32 mouse cellular contexts compared by ENCODE assay signal in the genomic region with DNA sequence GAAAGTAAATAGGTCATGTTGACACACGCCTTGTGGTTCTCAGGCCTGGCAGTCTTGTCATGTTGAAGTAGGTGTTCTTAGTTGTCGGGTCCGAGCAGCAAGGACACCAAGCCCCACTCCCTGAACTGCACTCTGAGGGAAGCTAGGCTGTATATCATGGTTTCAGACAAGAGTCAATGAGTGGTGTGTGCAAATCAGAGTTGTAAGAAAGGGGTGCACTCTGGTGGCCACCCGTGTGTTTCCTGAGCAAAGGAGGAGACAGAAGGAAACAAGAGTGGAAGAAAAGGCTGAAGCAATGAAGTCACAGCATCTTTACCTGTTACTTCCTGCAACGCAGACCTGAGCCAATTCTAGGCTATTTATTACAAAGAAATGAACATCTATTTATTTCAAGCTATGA.
"Had no signal": no experiment of that assay in that cellular context is flagged by ENCODE, and none has a peak within 500 bp of the region (broad histone marks: within the 10 kb centered on the region; RNA-seq: fewer than 3 reads in every experiment).

No protein-coding gene starts in this region.

- ATAC-seq: liver, embryonic 12.5 days; liver, postnatal 0 days; lung, postnatal 0 days; midbrain, embryonic 13.5 days; midbrain, embryonic 15.5 days; midbrain, embryonic 16.5 days had no signal

- H3K36me3 ChIP-seq: limb, embryonic 10.5 days; limb, embryonic 12.5 days; limb, embryonic 13.5 days; limb, embryonic 15.5 days; liver, embryonic 12.5 days; liver, embryonic 13.5 days; liver, embryonic 15.5 days; lung, embryonic 15.5 days; midbrain, embryonic 10.5 days; midbrain, embryonic 12.5 days; midbrain, embryonic 13.5 days; midbrain, embryonic 15.5 days had no signal

- H3K9me3 ChIP-seq: limb, embryonic 10.5 days; limb, embryonic 12.5 days; limb, embryonic 13.5 days; limb, embryonic 15.5 days; liver, embryonic 12.5 days; liver, embryonic 13.5 days; liver, embryonic 15.5 days; lung, embryonic 15.5 days; midbrain, embryonic 10.5 days; midbrain, embryonic 12.5 days; midbrain, embryonic 13.5 days; midbrain, embryonic 15.5 days had no signal

- H3K27ac ChIP-seq: left cerebral cortex, adult 2 months; limb, embryonic 10.5 days; limb, embryonic 12.5 days; limb, embryonic 13.5 days; limb, embryonic 15.5 days; liver, embryonic 12.5 days; liver, embryonic 13.5 days; liver, embryonic 14.5 days; liver, embryonic 15.5 days; lung, embryonic 15.5 days; macrophage; midbrain, embryonic 10.5 days; midbrain, embryonic 12.5 days; midbrain, embryonic 13.5 days; midbrain, embryonic 15.5 days had no signal

- H3K4me1 ChIP-seq: limb, embryonic 10.5 days; limb, embryonic 12.5 days; limb, embryonic 13.5 days; limb, embryonic 15.5 days; liver, embryonic 12.5 days; liver, embryonic 13.5 days; liver, embryonic 15.5 days; lung, embryonic 15.5 days; megakaryocyte, embryonic 14.5 days; midbrain, embryonic 10.5 days; midbrain, embryonic 12.5 days; midbrain, embryonic 13.5 days; midbrain, embryonic 15.5 days had no signal

- H3K9ac ChIP-seq: limb, embryonic 12.5 days; limb, embryonic 13.5 days; limb, embryonic 15.5 days; liver, embryonic 12.5 days; liver, embryonic 13.5 days; liver, embryonic 14.5 days; liver, embryonic 15.5 days; liver, postnatal 0 days; lung, embryonic 14.5 days; lung, embryonic 15.5 days; midbrain, embryonic 12.5 days; midbrain, embryonic 13.5 days; midbrain, embryonic 15.5 days had no signal

- H3K27me3 ChIP-seq: limb, embryonic 12.5 days; limb, embryonic 13.5 days; limb, embryonic 15.5 days; liver, embryonic 12.5 days; liver, embryonic 13.5 days; liver, embryonic 15.5 days; lung, embryonic 15.5 days; megakaryocyte, embryonic 14.5 days; midbrain, embryonic 12.5 days; midbrain, embryonic 13.5 days; midbrain, embryonic 15.5 days had no signal

- H3K4me3 ChIP-seq: left cerebral cortex, adult 2 months; limb, embryonic 10.5 days; limb, embryonic 12.5 days; limb, embryonic 13.5 days; limb, embryonic 15.5 days; liver, embryonic 12.5 days; liver, embryonic 13.5 days; liver, embryonic 15.5 days; lung, embryonic 15.5 days; megakaryocyte, embryonic 14.5 days; midbrain, embryonic 10.5 days; midbrain, embryonic 12.5 days; midbrain, embryonic 13.5 days; midbrain, embryonic 15.5 days; myocyte had no signal

- DNase-seq: left cerebral cortex, postnatal 4 days; liver; liver, embryonic 13.5 days; liver, postnatal 0 days; lung, adult 18-20 months; lung, adult 2 months; lung, embryonic 14.5 days; lung, postnatal 10 days; lung, postnatal 14 days; lung, postnatal 36 days; lung, postnatal 4 days; midbrain, embryonic 14.5 days had no signal

- H3K4me2 ChIP-seq: limb, embryonic 12.5 days; limb, embryonic 13.5 days; limb, embryonic 15.5 days; liver, embryonic 11.5 days; liver, embryonic 12.5 days; liver, embryonic 13.5 days; liver, embryonic 15.5 days; lung, embryonic 14.5 days; lung, embryonic 15.5 days; midbrain, embryonic 11.5 days; midbrain, embryonic 12.5 days; midbrain, embryonic 13.5 days; midbrain, embryonic 15.5 days had no signal
